Mouse (Mus musculus): ENCODE measurements around the gene Gm39566. TPM values are rescaled to one million over a fixed set of nuclear protein-coding genes. Genes with fewer than 3 reads are reported as not detected.

Gm39566 gene
- total RNA-seq, 2 experiments from 2014 or later = not detected

DNA sequence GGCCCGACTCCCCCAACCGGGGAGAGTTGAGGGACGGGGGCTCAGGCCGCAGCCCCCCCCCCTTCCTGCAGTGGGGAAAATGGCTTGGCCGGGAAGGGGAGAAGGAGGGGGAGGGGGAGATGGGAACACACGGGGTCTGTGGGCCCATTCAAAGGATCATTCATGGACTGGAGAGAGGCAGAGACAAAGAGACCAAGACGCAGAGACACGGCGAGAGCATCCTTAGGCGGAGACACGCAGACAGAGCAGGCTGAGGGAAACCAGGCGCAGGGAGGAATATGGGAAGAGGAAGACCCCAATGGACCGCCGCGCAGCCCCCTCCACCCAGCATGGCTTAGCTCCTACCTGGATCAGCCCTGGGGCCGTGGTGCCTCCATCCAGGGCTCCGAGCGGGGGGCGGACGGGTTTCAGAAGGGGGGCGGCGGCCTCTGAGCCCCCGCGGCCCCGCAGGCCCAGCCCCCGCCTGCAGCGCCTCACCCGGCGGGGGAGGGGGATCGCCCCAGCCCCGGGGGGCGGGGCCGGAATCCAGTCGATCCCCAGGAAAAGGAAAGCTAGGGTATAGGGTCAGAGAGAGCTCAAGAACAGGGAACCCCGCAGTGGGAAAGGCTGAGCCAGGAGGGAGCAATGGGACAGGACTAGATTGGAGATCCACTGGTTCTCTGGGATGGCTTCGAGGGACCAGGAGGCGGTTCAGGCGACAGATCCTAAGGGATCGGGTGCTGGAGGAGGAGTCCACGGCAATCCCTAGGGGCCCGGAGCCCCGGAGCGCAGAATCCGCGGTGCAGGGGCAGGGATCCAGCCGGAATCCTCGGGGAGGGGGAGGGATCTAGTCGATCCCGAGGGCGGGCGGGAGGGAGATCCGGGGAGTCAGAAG is 21.8 kb upstream of the Gm39566 start:
- DNase-seq (ENCODE audit: extremely low spot score in 1 of 2, low spot score in 2 of 2) = peak in 1 of 2 experiments; percentile 72
- intact Hi-C loops (cut with DNase I) = loop anchor here (5.0 kb wide), 2 partner anchors 35 to 80 kb away; partner anchors contain the start of genes Fgf11 and Polr2a

DNA sequence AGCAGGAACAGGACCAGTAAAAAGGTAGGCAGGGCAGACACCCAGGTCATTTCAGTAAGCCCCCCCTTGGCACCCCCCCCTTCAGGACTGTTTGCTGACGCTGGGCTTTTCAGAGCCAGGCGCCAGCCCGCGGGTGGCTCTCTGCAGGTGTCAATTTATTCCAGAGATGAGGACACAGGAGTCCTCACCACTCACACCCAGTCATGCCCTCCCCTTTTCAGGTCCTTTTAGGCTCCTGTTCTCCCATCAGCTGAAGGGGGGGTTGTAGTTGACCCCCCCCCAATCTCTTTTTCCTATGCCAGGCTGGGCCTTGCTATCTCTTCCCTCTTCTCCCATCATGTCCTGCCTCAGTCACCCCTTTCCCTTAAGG is 20.9 kb upstream of the Gm39566 start:
- intact Hi-C loops (cut with DNase I) = loop anchor here (5.0 kb wide), 2 partner anchors 34 to 79 kb away; partner anchors contain the start of genes Fgf11 and Polr2a
- DNase-seq (ENCODE audit: extremely low spot score in 1 of 2, low spot score in 2 of 2) = no peak

DNA sequence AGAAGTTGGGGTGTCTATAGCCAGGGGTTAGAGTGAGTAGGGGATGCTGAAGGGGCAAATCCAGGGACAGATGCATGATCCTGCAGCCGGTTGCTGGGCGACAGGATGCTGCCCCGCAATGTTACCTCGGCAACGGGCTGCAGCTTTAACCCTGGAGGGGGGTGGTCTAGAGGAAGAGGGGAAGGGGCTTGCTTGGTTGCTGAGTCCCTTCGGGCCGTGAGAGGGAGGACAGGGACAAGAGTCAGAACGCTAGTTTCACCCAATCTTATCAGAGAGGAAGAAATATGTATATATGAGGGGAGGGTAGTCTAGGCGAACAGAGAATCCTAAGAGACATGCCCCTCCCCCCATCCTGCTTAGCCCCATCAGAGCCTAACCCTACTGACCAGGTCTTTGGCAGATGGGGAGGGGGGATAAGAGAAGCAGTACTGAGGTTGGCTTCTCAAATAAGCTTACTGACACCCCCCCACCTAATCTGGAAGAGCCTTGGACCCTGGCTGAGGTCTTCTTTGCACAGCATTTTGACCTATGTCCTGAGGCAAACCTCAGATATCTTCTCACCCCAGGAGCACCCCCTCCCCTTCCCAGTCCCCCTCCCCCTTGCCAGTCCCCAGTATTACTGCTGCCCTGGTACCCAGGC is 20.3 kb upstream of the Gm39566 start:
- no peak for DNase-seq (ENCODE audit: extremely low spot score in 1 of 2, low spot score in 2 of 2)
- intact Hi-C loops (cut with DNase I) = loop anchor here (5.0 kb wide), 2 partner anchors 33 to 78 kb away; partner anchors contain the start of genes Fgf11 and Polr2a

DNA sequence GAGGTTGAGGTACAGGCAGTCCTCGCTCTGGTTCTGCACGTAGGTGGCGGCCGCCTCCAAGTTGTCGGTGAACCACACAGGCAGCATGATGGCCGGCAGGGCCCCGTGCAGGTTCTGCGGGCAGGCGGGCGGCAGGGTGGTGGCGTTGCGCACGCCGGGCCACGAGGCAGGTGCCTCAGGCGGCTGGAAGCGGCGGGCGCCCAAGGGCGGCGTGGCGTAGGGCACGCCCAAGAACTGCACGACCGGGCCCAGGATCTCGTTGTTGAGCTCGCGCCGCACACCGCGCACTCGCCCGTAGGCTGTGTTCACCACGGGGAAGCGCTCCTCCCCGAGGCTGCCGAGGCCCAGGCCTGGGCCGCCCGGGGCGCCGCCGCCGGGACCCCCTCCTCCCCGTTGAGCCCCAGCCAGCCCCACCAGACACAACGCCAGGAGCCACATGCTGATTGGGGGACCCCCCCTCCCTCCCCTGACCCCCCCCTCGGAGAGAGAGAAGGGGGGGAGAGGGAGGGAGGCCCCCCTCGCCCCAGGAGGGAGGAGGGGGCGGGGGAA is 19.0 kb upstream of the Gm39566 start:
- intact Hi-C loops (cut with DNase I) = no loop called here
- no peak for DNase-seq (ENCODE audit: extremely low spot score in 1 of 2, low spot score in 2 of 2)

- no peak for DNase-seq (ENCODE audit: extremely low spot score in 1 of 2, low spot score in 2 of 2)
- intact Hi-C loops (cut with DNase I) = no loop called here
Observed at GRCm38 (mm10) chr11:69833554-69833953, 18.5 kb upstream of the Gm39566 start.

DNA sequence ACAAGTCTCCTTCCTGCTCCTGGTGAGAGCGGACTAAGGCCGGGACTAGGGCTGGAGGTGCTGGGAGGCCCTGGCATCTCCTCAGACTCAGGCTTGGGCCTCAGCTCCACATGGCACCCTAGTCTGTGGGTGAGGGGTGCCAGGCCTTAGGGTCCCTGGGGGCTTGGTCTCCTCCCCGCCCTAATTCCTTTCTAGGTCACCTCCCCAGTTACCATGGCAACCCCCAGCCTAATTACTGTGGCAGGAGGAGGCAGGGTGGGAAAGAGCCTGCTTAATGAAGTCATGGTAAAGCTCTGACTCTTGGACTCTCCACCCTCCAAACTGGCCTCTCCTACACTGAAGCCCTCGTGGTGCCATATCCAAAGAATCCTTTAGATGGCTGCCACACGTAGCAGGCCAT is 13.7 kb upstream of the Gm39566 start:
- intact Hi-C loops (cut with DNase I) = no loop called here
- DNase-seq (ENCODE audit: extremely low spot score in 1 of 2, low spot score in 2 of 2) = no peak

DNA sequence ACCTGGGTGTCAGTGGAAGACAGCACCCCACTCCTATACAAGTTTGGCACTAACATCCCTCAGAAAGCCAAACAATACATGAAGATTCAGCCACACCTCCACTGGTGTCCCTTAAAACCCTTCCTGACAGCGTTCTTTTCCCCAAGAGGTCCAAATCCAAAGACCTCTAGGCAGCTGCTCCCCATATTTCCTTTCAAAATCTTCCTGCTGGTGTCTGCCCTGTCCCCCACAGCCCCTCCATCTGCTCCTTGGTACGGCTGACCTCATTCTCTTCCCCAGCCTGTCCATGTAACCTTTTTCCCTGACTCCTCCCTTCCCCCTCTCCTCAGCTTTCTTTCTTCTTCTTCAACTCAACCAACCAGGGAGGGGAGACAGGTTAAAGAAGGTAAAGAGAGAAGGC is 8.4 kb upstream of the Gm39566 start:
- intact Hi-C loops (cut with DNase I) = no loop called here
- DNase-seq (ENCODE audit: extremely low spot score in 1 of 2, low spot score in 2 of 2) = no peak

DNA sequence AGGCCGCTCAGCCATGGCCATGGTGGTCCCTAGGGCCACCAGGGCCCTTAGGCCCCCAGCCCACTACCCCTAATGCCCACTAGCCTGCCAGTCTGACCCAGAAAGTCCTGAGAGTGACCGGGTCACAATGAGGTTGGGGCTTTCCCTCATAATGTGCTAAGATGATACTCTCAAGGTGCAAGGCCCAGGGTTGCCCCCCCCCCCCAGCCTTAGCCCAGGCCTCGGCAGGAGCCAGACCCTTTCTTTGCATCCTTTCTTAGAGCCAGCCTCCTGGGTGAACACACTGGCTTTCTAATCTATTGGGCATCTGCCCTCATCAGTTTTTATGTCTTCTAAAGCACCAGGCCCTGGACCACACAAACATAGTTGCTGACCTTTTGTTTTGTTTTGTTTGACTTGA is 7.0 kb upstream of the Gm39566 start, which contains the start of gene Spem1:
Gene Spem1, minus strand, starts transcription at position 101 of the 400 bp plus-strand sequence.
- intact Hi-C loops (cut with DNase I) = no loop called here
- DNase-seq (ENCODE audit: extremely low spot score in 1 of 2, low spot score in 2 of 2) = no peak

DNA sequence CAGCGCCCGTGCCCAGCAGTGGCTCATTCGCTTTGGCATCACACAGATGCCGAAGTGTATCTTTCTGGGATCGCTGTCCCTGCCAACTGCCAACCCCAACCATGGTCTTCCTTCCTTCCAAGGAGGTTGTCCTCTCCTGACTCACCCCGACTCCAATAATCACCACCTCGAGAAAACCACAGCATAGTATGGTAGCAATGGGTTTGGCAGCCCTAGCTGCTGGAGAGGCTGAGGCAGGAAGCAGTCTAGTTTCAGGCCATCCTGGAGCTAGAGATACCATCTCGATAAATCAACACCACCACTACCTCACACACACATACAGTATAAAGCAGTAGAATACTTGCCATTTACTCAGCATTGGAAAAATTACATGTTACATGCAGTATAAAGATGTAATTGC is 3.8 kb upstream of the Gm39566 start:
- DNase-seq (ENCODE audit: extremely low spot score in 1 of 2, low spot score in 2 of 2) = no peak
- intact Hi-C loops (cut with DNase I) = no loop called here

DNA sequence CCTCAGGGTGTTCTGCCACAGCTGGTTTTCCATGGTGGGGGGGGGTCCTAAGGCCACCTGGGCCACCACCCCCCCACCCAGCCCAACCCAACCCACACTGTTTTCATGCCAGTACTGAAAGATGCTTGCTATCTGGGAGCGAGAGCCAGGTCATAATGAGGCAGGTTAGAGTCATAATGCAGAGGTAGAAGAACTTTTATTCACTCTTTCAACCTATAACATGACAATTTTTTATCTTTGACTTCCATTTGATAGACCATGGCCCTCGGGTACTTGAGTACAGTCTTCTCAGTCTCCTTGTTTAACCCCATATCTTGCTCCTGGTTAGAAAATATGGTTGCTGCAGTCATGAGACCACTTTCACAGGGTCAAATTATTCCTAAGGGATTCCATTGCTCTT is 3.3 kb upstream of the Gm39566 start, which contains the start of gene Spem2:
Gene Spem2, minus strand, starts transcription at position 101 of the 400 bp plus-strand sequence.
- no peak for DNase-seq (ENCODE audit: extremely low spot score in 1 of 2, low spot score in 2 of 2)
- intact Hi-C loops (cut with DNase I) = no loop called here

- DNase-seq (ENCODE audit: extremely low spot score in 1 of 2, low spot score in 2 of 2) = no peak
- intact Hi-C loops (cut with DNase I) = no loop called here
Observed at GRCm38 (mm10) chr11:69816520-69816919, 1.4 kb upstream of the Gm39566 start.

DNA sequence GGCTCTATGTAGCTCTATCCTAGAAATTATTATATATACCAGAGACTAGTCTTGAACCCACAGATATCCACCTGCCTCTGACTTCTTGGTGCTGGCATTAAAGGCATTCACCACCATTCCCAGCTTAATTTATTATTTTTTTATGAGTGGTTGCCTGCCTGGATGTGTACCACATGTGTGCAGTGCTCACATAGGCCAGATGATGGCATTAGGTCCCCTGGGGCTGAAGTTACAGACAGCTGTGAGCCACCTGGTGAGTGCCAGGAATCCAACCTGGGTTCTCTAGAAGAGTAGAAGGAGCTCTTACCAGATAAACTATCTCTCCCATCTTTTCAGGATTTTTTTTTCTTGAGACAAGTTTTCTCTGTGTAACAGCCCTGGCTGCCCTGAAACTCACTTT is 4.8 kb downstream of the Gm39566 start:
- no peak for DNase-seq (ENCODE audit: extremely low spot score in 1 of 2, low spot score in 2 of 2)
- intact Hi-C loops (cut with DNase I) = no loop called here

GRCm38 (mm10) chr11:69807641-69808040 is 7.5 kb downstream of the Gm39566 start:
- DNase-seq (ENCODE audit: extremely low spot score in 1 of 2, low spot score in 2 of 2) = no peak
- intact Hi-C loops (cut with DNase I) = no loop called here

DNA sequence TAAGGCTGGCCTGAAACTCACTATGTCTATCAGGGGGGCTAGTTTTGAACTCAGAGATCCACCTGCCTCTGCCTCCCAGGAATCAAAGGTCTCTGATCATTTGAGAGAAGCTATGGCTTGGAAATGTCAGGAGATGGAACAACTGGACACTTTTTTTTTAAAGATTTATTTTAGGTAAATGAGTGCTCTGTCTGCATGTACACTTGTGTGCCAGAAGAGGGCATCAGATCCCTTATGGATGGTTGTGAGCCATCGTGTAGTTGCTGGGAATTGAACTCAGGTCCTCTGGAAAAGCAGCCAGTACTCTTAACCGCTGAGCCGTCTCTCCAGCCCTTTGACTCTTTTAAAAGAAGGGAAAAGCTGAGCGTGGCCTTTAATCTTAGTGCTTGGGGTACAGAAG is 8.7 kb downstream of the Gm39566 start:
- intact Hi-C loops (cut with DNase I) = no loop called here
- DNase-seq (ENCODE audit: extremely low spot score in 1 of 2, low spot score in 2 of 2) = no peak

DNA sequence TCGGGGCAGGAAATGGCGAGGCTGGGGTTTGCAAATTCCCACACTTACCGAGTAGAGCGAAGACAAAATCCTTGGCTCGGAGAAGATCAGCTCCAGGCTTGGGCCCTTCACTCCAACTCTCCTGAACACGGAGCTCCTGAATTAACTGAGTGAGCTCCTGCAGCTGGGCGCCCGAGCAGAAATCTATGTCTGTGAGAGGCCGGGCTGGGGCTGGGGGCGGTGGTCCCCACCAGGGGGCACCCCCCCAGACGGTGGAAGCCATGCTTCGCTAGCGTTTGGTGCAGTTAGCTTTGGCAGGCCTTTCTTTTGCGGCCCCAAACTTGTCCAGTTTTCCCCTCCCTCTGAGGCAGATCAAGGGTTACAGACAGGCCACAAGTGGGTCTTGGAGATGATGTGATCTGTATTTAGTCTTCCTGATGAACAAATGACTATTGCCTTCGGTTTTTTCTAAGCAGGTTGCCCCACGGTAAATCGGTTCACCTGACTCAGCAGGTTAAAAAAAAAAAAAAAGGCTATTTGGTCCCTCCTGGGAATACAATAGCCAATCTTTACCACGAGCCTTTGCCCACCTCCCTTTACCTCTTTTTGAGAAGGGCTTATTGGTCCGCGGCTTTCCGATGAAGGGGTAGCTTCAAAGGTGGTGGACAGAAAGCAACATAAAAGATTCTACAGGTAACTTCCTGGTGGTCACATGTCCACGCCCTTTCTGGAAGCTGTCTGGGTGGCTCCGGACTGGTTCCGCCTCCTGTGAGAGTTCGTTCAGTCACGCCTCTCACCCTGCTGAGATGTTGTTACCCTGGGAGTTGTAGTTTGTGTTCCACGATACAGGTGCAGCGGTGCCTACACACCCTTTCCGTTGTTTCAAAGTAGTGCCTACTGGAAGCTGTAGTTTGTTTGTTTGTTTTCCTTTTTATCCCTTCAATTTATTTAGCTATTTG is 9.9 kb downstream of the Gm39566 start, which contains the start of gene Tmem102:
Gene Tmem102, minus strand, starts transcription at position 653 of the 938 bp plus-strand sequence.
- intact Hi-C loops (cut with DNase I) = loop anchor here (5.0 kb wide), 2 partner anchors 32 to 72 kb away; partner anchors contain the start of genes Nlgn2, Tmem256 and Tmem95
- no peak for DNase-seq (ENCODE audit: extremely low spot score in 1 of 2, low spot score in 2 of 2)

- DNase-seq (ENCODE audit: extremely low spot score in 1 of 2, low spot score in 2 of 2) = no peak
- intact Hi-C loops (cut with DNase I) = loop anchor here (5.0 kb wide), 2 partner anchors 33 to 73 kb away; partner anchors contain the start of genes Nlgn2, Tmem256 and Tmem95
Observed at GRCm38 (mm10) chr11:69804652-69804940, 10.5 kb downstream of the Gm39566 start.

- intact Hi-C loops (cut with DNase I) = loop anchor here (2.0 to 5.0 kb wide), 3 partner anchors 33 to 73 kb away; partner anchors contain the start of genes Nlgn2, Polr2a, Tmem256 and Tmem95
- DNase-seq (ENCODE audit: extremely low spot score in 1 of 2, low spot score in 2 of 2) = peak; percentile 50 to 81
Observed at GRCm38 (mm10) chr11:69803786-69804651, 11.1 kb downstream of the Gm39566 start.
